Mouse (Mus musculus) liver, embryonic 15.5 days (tissue): ENCODE data around the gene Pheta1. TPM values are rescaled to one million over a fixed set of nuclear protein-coding genes. Genes with fewer than 3 reads are reported as not detected.
A peak's percentile ranks its signal among the peaks of the same experiment; 100 is the strongest.
"Not testable (repeated sequence)": the region's sequence is repeated elsewhere in the genome, so short reads cannot be mapped to it uniquely, and the experiment has no call there.

ENCODE experiments used
- ATAC-seq: fragments of 200-750 bp; cut with Nextera tagmentation; 2 replicates; pipeline ENCODE4 v1.8.0; 2017; ENCODE audit warnings: moderate number of reproducible peaks, mild to moderate bottlenecking, moderate library complexity; ENCODE audit not compliant: insufficient read depth
- H3K27ac ChIP-seq: fragments of 300-500 bp; sonication (generic); replicated peaks from 2 replicates; pipeline ENCODE4 v1.5.1; 2015; ENCODE audit warnings: mild to moderate bottlenecking, inconsistent platforms
- H3K27me3 ChIP-seq: fragments of 300-500 bp; sonication (generic); 2 replicates; pipeline ENCODE4 v1.6.1; 2015; ENCODE audit warnings: mild to moderate bottlenecking, inconsistent platforms
- H3K36me3 ChIP-seq: fragments of 300-500 bp; sonication (generic); replicated peaks from 2 replicates; pipeline ENCODE4 v1.6.1; 2015; ENCODE audit warnings: moderate library complexity, mild to moderate bottlenecking, inconsistent platforms
- H3K4me1 ChIP-seq: fragments of 300-500 bp; sonication (generic); replicated peaks from 2 replicates; pipeline ENCODE4 v1.6.1; 2015; ENCODE audit warnings: inconsistent platforms
- H3K4me2 ChIP-seq: fragments of 300-500 bp; sonication (generic); 2 replicates; pipeline ENCODE4 v1.6.1; 2015; ENCODE audit warnings: moderate library complexity, mild to moderate bottlenecking, inconsistent platforms
- H3K4me3 ChIP-seq: fragments of 300-500 bp; sonication (generic); replicated peaks from 2 replicates; pipeline ENCODE4 v1.5.1; 2015; ENCODE audit warnings: mild to moderate bottlenecking, inconsistent platforms
- H3K9ac ChIP-seq: fragments of 300-500 bp; sonication (generic); 2 replicates; pipeline ENCODE4 v1.6.1; 2015; ENCODE audit warnings: moderate library complexity, mild to moderate bottlenecking, inconsistent platforms
- H3K9me3 ChIP-seq: fragments of 300-500 bp; sonication (generic); replicated peaks from 2 replicates; pipeline ENCODE4 v1.6.1; 2016; ENCODE audit warnings: inconsistent platforms
- WGBS: fragments of 180-500 bp; shearing (Covaris S2); methylation state at CpG from one replicate; pipeline ENCODE4 v1.1.7; 2015; ENCODE audit warnings: mixed read lengths; ENCODE audit not compliant: insufficient replicate concordance; 5-methylcytosine and 5-hydroxymethylcytosine counted together
- polyA plus RNA-seq: library from polyadenylated mRNA; unstranded; fragments of >200 nt; fragmentation: Nextera tagmentation; extraction: Ambion mirVana; gene quantifications from 2 replicates; pipeline ENCODE4 v1.2.1, GENCODE M21; 2015

Gene Pheta1
- polyA plus RNA-seq, 1 experiment from 2014 or later, result 3.9 TPM

GRCm38 (mm10) chr5:121847269-121847668 lies 1.5 kb upstream of the Pheta1 start:
- peaks cover 48% of the 10 kb centered on the region for H3K27me3 ChIP-seq
- not testable (repeated sequence) for H3K9ac ChIP-seq, H3K4me3 ChIP-seq, H3K4me2 ChIP-seq, H3K36me3 ChIP-seq, H3K27ac ChIP-seq, H3K9me3 ChIP-seq, ATAC-seq
- peaks cover 53% of the 10 kb centered on the region for H3K4me1 ChIP-seq
- 44% methylated on average over 3 of the region's 3 CpGs for WGBS

DNA sequence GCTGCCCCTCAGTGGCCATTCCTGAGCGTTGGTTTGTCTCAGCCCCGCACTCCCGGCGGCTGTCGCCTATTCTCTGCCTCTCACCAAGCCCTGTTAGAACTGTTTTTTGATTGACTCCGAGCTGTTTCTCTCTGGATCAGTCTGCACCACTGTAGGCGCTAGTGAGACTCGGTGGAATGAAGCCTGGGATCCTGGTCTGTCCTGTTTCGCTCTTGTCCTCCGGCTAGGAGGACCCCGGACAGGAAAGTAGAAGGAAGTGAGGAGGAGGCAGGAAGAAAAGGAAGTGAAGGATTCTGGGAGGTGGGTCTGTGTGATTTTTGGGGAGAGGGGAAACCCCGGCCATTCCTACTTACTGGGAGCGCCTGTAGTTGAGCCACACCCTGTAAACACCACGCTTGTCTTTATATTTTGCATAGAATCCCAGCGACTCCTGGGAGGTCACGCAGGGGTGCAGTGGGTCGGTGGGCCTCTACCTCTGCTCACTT lies 707 bp upstream of the Pheta1 start:
- ATAC-seq, result peak; percentile 52
- Histone ChIP-seq H3K27me3 (peaks cover 40% of the 10 kb centered on the region), H3K9ac (peak overlapping the region; percentile 72), H3K4me1 (peaks cover 49% of the 10 kb centered on the region), H3K9me3 (no peaks in the 10 kb centered on the region), H3K27ac (peak overlapping the region; percentile 76), H3K4me2 (peak overlapping the region; percentile 91), H3K36me3 (peaks cover 8% of the 10 kb centered on the region; the same call in 1 of the 2 replicates), H3K4me3 (peak overlapping the region; percentile 84)
- under 1% methylated on average over 17 of the region's 17 CpGs for WGBS

DNA sequence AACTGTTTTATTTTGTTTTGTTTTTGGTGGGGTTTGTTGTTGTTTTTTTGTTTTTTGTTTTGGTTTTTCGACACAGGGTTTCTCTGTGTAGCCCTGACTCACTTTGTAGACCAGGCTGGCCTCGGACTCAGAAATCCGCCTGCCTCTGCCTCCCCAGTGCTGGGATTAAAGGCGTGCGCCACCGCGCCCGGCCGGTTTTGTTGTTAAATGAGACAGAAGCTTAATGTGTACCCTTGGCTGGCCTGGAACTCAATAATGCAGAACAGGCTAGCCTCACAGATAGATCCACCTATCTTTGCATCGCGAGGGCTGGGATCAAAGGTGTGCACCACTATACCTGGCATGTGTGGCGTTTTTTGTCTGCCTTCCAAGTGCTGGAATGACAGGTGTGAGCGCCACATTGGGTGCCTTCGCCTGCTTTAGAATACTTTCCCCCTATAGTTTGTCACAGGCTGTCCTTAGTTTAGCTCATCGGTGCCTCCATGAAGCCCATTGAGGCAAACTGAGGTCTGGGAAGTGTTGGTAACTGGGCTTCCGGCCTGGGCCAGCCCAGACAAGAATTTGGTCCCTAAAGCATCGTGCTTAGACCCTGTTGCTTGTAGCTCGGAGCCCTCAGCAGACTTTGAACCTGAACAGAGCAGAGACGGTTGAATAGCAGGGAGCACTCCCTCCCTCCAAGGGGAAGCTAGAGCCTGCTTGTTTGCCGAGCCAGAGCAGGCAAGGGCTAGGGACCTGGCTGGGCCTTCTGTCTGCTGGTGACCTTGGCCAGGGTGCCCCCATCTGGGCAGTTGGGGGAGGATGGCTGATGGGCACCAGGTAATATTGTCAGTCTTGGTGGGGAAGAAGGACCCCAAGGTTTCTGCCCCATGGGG lies 930 bp downstream of the Pheta1 start:
- Histone ChIP-seq H3K27me3 (peaks cover 24% of the 10 kb centered on the region), H3K9ac (0 out of 2 replicates have a peak overlapping the region, but pooled peaks have one; percentile 2), H3K4me2 (peak overlapping the region; percentile 91), H3K4me1 (peaks cover 48% of the 10 kb centered on the region), H3K27ac (0 out of 2 replicates have a peak overlapping the region, but pooled peaks have one; percentile 0), H3K36me3 (peaks cover 9% of the 10 kb centered on the region; the same call in 1 of the 2 replicates), H3K4me3 (peak overlapping the region; percentile 84), H3K9me3 (no peaks in the 10 kb centered on the region)
- ATAC-seq, result no peak
- WGBS, result 43% methylated on average over 20 of the region's 20 CpGs

- 81% methylated on average over 9 of the region's 9 CpGs for WGBS
- H3K4me2 ChIP-seq, result no peak overlapping the region
- H3K4me3 ChIP-seq, result no peak overlapping the region
- no peak overlapping the region for H3K9ac ChIP-seq
- H3K27me3 ChIP-seq, result 0 out of 2 replicates have a peak, but pooled peaks cover 7% of the 10 kb centered on the region
- peak overlapping the region; percentile 62 for H3K27ac ChIP-seq
- H3K4me1 ChIP-seq, result peaks cover 34% of the 10 kb centered on the region
- peak; percentile 67 for ATAC-seq
- H3K36me3 ChIP-seq, result peaks cover 9% of the 10 kb centered on the region; the same call in 1 of the 2 replicates
- H3K9me3 ChIP-seq, result no peaks in the 10 kb centered on the region
These were observed 4.7 kb downstream of the Pheta1 start for GRCm38 (mm10) chr5:121853368-121854051.

DNA sequence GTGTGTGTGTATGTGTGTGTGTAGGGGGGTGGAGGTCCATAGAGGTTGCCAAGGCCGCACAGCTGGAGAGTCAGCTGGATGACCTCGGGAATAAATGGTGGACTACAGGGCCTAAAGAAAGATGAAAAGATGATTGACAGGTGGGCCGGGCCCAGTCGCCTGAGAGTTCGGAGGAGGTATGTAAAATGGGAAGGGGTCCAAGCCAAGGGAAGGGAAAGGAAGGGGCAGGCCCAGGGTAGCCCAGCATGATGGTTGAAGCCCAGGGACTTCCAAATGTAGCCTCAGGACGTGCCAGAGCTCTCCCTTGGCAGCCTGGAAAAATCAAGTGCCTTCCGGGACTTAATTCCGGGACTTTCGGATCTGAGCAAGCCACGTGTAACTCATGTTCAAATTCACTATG lies 6.0 kb downstream of the Pheta1 start:
- Histone ChIP-seq H3K4me2 (no peak overlapping the region), H3K27ac (no peak overlapping the region), H3K4me1 (peaks cover 27% of the 10 kb centered on the region), H3K9me3 (no peaks in the 10 kb centered on the region), H3K4me3 (no peak overlapping the region), H3K9ac (no peak overlapping the region), H3K36me3 (peaks cover 9% of the 10 kb centered on the region; the same call in 1 of the 2 replicates), H3K27me3 (0 out of 2 replicates have a peak, but pooled peaks cover 5% of the 10 kb centered on the region)
- ATAC-seq, result no peak
- 72% methylated on average over 10 of the region's 10 CpGs for WGBS

GRCm38 (mm10) chr5:121856740-121857139 lies 8.0 kb downstream of the Pheta1 start:
- Histone ChIP-seq H3K4me2 (no peak overlapping the region), H3K4me1 (peaks cover 13% of the 10 kb centered on the region; the same call in 1 of the 2 replicates), H3K36me3 (peaks cover 9% of the 10 kb centered on the region; the same call in 1 of the 2 replicates), H3K9ac (no peak overlapping the region), H3K9me3 (no peaks in the 10 kb centered on the region), H3K4me3 (no peak overlapping the region), H3K27ac (no peak overlapping the region), H3K27me3 (no peaks in the 10 kb centered on the region)
- ATAC-seq, result no peak
- 64% methylated on average over 11 of the region's 11 CpGs for WGBS

GRCm38 (mm10) chr5:121858427-121858826 lies 9.6 kb downstream of the Pheta1 start:
- ATAC-seq, result no peak

GRCm38 (mm10) chr5:121861964-121862363 lies 13.2 kb downstream of the Pheta1 start:
- WGBS, result 44% methylated on average over 5 of the region's 5 CpGs
- ATAC-seq, result no peak
- Histone ChIP-seq H3K36me3 (no peaks in the 10 kb centered on the region), H3K4me1 (0 out of 2 replicates have a peak, but pooled peaks cover 6% of the 10 kb centered on the region), H3K9me3 (no peaks in the 10 kb centered on the region), H3K4me2 (no peak overlapping the region), H3K27me3 (no peaks in the 10 kb centered on the region), H3K4me3 (no peak overlapping the region), H3K27ac (no peak overlapping the region), H3K9ac (no peak overlapping the region)

More at GRCm38 (mm10) chr5:121858427-121858826, 9.6 kb downstream of the Pheta1 start:
- no peaks in the 10 kb centered on the region for H3K27me3 ChIP-seq
- 66% methylated on average over 12 of the region's 12 CpGs for WGBS
- H3K4me2 ChIP-seq, result no peak overlapping the region
- no peaks in the 10 kb centered on the region for H3K9me3 ChIP-seq
- H3K4me3 ChIP-seq, result no peak overlapping the region
- H3K27ac ChIP-seq, result 0 out of 2 replicates have a peak overlapping the region, but pooled peaks have one; percentile 3
- H3K9ac ChIP-seq, result no peak overlapping the region
- no peaks in the 10 kb centered on the region for H3K36me3 ChIP-seq
- H3K4me1 ChIP-seq, result peaks cover 5% of the 10 kb centered on the region; the same call in 1 of the 2 replicates

GRCm38 (mm10) chr5:121864330-121864729 lies 15.5 kb downstream of the Pheta1 start:
- H3K4me3 ChIP-seq, result no peak overlapping the region
- H3K9me3 ChIP-seq, result no peaks in the 10 kb centered on the region
- WGBS, result 15% methylated on average over 9 of the region's 11 CpGs
- no peak overlapping the region for H3K27ac ChIP-seq
- no peak overlapping the region for H3K4me2 ChIP-seq
- H3K4me1 ChIP-seq, result 0 out of 2 replicates have a peak, but pooled peaks cover 3% of the 10 kb centered on the region
- no peak overlapping the region for H3K9ac ChIP-seq
- no peaks in the 10 kb centered on the region for H3K27me3 ChIP-seq
- no peak for ATAC-seq
- no peaks in the 10 kb centered on the region for H3K36me3 ChIP-seq

DNA sequence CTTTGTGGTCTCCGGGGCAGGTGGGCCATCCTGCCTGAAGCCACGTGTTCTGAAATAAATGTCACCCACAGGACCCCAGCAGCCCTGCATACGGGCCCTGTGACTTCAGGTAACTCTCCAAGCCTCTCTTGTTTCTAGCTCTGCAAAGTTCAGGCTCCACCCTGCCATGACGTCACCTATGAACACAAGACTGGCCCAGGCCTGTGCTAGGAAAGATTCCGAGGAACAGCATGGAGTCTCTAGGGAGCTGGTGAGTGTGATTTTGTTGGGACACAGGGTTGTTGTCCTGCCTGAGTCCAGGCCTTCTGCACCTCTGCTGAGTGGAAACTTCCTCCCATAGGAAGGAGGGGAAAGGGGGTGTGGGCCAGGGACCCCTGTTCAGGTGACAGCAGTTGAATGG lies 19.2 kb downstream of the Pheta1 start:
- Histone ChIP-seq H3K27me3 (no peaks in the 10 kb centered on the region), H3K4me1 (0 out of 2 replicates have a peak, but pooled peaks cover 3% of the 10 kb centered on the region), H3K36me3 (no peaks in the 10 kb centered on the region), H3K27ac (no peak overlapping the region), H3K9me3 (no peaks in the 10 kb centered on the region), H3K4me3 (no peak overlapping the region), H3K4me2 (no peak overlapping the region), H3K9ac (no peak overlapping the region)
- 55% methylated on average over 5 of the region's 5 CpGs for WGBS
- no peak for ATAC-seq

- WGBS, result 32% methylated on average over 6 of the region's 6 CpGs
- no peak overlapping the region for H3K27ac ChIP-seq
- no peaks in the 10 kb centered on the region for H3K27me3 ChIP-seq
- H3K4me1 ChIP-seq, result no peaks in the 10 kb centered on the region
- no peak overlapping the region for H3K4me3 ChIP-seq
- no peaks in the 10 kb centered on the region for H3K36me3 ChIP-seq
- H3K9me3 ChIP-seq, result no peaks in the 10 kb centered on the region
- no peak overlapping the region for H3K9ac ChIP-seq
- H3K4me2 ChIP-seq, result no peak overlapping the region
- ATAC-seq, result no peak
These were observed 22.0 kb downstream of the Pheta1 start for GRCm38 (mm10) chr5:121870832-121871231.
